33 mouse cellular contexts compared by ENCODE assay signal in the genomic region with DNA sequence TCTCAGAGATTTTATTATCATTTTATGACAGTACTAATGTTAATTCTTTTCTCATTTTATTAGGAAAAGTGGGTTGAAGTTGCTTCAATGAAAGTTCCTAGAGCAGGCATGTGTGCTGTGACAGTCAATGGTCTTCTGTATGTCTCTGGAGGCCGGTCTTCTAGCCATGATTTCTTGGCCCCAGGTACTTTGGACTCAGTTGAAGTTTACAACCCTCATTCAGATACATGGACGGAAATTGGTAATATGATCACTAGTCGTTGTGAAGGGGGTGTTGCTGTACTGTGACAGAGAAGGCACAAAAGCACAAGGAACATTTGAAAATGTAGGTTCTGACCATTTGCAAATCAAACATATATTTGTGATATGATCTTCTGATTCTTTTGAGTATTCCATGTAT.
"Had no signal": no experiment of that assay in that cellular context is flagged by ENCODE, and none has a peak within 500 bp of the region (broad histone marks: within the 10 kb centered on the region; RNA-seq: fewer than 3 reads in every experiment).

No protein-coding gene starts in this region.

- DNase-seq: left cerebral cortex, postnatal 4 days; liver; liver, embryonic 13.5 days; liver, postnatal 0 days; lung, adult 18-20 months; lung, adult 2 months; lung, embryonic 14.5 days; lung, postnatal 10 days; lung, postnatal 14 days; lung, postnatal 36 days; lung, postnatal 4 days; midbrain, embryonic 14.5 days had no signal

- H3K9me3 ChIP-seq: limb, embryonic 10.5 days; limb, embryonic 12.5 days; limb, embryonic 13.5 days; limb, embryonic 15.5 days; liver, embryonic 13.5 days; liver, embryonic 15.5 days; lung, embryonic 15.5 days; megakaryocyte, embryonic 14.5 days; midbrain, embryonic 10.5 days; midbrain, embryonic 12.5 days; midbrain, embryonic 13.5 days; midbrain, embryonic 15.5 days; neural tube, embryonic 12.5 days; neural tube, embryonic 13.5 days had no signal

- H3K4me2 ChIP-seq: limb, embryonic 12.5 days; limb, embryonic 13.5 days; limb, embryonic 15.5 days; liver, embryonic 11.5 days; liver, embryonic 12.5 days; liver, embryonic 13.5 days; liver, embryonic 15.5 days; lung, embryonic 14.5 days; lung, embryonic 15.5 days; midbrain, embryonic 11.5 days; midbrain, embryonic 12.5 days; midbrain, embryonic 13.5 days; midbrain, embryonic 15.5 days; neural tube, embryonic 12.5 days; neural tube, embryonic 13.5 days had no signal

- H3K27ac ChIP-seq: limb, embryonic 10.5 days; limb, embryonic 12.5 days; limb, embryonic 13.5 days; limb, embryonic 15.5 days; liver, embryonic 12.5 days; liver, embryonic 13.5 days; liver, embryonic 14.5 days; liver, embryonic 15.5 days; lung, embryonic 15.5 days; macrophage; midbrain, embryonic 10.5 days; midbrain, embryonic 12.5 days; midbrain, embryonic 13.5 days; midbrain, embryonic 15.5 days; neural tube, embryonic 12.5 days; neural tube, embryonic 13.5 days had no signal

- H3K27me3 ChIP-seq: limb, embryonic 12.5 days; limb, embryonic 13.5 days; limb, embryonic 15.5 days; liver, embryonic 12.5 days; liver, embryonic 13.5 days; liver, embryonic 15.5 days; lung, embryonic 15.5 days; megakaryocyte, embryonic 14.5 days; midbrain, embryonic 12.5 days; midbrain, embryonic 13.5 days; midbrain, embryonic 15.5 days; neural tube, embryonic 12.5 days; neural tube, embryonic 13.5 days had no signal

- H3K4me1 ChIP-seq: limb, embryonic 10.5 days; limb, embryonic 12.5 days; limb, embryonic 13.5 days; limb, embryonic 15.5 days; liver, embryonic 12.5 days; liver, embryonic 13.5 days; liver, embryonic 15.5 days; lung, embryonic 15.5 days; midbrain, embryonic 10.5 days; midbrain, embryonic 12.5 days; midbrain, embryonic 13.5 days; midbrain, embryonic 15.5 days; neural tube, embryonic 12.5 days; neural tube, embryonic 13.5 days had no signal

- ATAC-seq: liver, embryonic 12.5 days; liver, postnatal 0 days; lung, postnatal 0 days; midbrain, embryonic 13.5 days; midbrain, embryonic 15.5 days; midbrain, embryonic 16.5 days had no signal

- H3K9ac ChIP-seq: limb, embryonic 12.5 days; limb, embryonic 13.5 days; limb, embryonic 15.5 days; liver, embryonic 12.5 days; liver, embryonic 13.5 days; liver, embryonic 14.5 days; liver, embryonic 15.5 days; liver, postnatal 0 days; lung, embryonic 14.5 days; lung, embryonic 15.5 days; midbrain, embryonic 12.5 days; midbrain, embryonic 13.5 days; midbrain, embryonic 15.5 days; neural tube, embryonic 12.5 days; neural tube, embryonic 13.5 days had no signal

- H3K4me3 ChIP-seq: limb, embryonic 10.5 days; limb, embryonic 12.5 days; limb, embryonic 13.5 days; limb, embryonic 15.5 days; liver, embryonic 12.5 days; liver, embryonic 13.5 days; liver, embryonic 15.5 days; lung, embryonic 15.5 days; megakaryocyte, embryonic 14.5 days; midbrain, embryonic 10.5 days; midbrain, embryonic 12.5 days; midbrain, embryonic 13.5 days; midbrain, embryonic 15.5 days; myocyte; neural tube, embryonic 12.5 days; neural tube, embryonic 13.5 days had no signal
